Mouse (Mus musculus) liver, embryonic 14.5 days (tissue): Measurements from ENCODE around the gene Wrap53.

Experiments used
- CTCF ChIP-seq: IDR thresholded peaks from 2 replicates; pipeline ENCODE4 v1.5.1; 2016; ENCODE audit warnings: antibody characterized with exemption, low read depth, control low read depth
- EP300 ChIP-seq: IDR thresholded peaks from 2 replicates; pipeline ENCODE4 v1.6.1; 2016; ENCODE audit warnings: antibody characterized with exemption, low read depth

DNA sequence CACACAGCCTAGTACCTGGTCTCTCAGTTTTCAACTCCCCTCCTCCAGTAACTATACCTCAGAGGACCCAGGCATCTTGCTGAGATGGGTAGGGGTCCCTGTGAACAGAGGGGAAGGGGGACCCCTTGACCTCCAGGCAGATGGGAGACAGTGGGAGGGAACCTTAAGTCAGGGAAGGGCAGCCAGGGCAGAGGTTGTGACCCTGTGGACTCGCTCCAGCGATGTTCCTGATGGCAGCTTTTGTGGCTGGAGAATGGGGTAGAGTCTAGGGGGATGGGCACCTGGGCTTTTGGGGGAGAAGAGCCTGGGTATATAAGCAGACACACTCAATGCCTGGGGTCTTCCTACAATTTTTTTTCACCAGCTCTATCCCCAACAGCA is 26.7 kb downstream of the Wrap53 start:
- TF ChIP-seq CTCF (no peak), EP300 (no peak)
